Mouse (Mus musculus): ENCODE results near the gene B4galnt1.

DNA sequence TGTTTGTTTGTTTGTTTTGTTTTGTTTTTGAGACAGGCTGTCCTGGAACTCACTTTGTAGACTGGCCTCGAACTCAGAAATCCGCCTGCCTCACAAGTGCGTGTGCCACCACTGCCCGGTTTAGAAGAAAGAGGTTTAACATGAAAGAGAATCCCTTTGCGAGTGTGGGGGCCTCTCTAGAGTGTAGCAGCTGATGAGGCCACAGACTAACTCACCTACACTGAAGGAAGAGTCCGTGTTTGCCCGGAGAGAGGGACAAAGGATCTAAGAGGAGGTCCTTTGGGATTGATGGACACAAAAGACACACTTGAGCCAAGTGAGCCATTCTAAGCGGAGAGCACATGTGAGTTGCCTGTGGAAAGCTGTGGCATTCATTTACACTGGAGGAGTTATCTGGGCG is 12.2 kb downstream of the B4galnt1 start:
- no peak for TF ChIP-seq CTCF (IDR thresholded peaks at IDR 0.05; ENCODE audit: extremely low read depth, insufficient read depth, insufficient read length, insufficient replicate concordance)
- TF ChIP-seq POLR2A (IDR thresholded peaks at IDR 0.05; ENCODE audit: low read depth, low read length): no peak

Data from spleen, adult 2 months (tissue).